12 mouse cellular contexts compared by ENCODE assay signal in the genomic region with DNA sequence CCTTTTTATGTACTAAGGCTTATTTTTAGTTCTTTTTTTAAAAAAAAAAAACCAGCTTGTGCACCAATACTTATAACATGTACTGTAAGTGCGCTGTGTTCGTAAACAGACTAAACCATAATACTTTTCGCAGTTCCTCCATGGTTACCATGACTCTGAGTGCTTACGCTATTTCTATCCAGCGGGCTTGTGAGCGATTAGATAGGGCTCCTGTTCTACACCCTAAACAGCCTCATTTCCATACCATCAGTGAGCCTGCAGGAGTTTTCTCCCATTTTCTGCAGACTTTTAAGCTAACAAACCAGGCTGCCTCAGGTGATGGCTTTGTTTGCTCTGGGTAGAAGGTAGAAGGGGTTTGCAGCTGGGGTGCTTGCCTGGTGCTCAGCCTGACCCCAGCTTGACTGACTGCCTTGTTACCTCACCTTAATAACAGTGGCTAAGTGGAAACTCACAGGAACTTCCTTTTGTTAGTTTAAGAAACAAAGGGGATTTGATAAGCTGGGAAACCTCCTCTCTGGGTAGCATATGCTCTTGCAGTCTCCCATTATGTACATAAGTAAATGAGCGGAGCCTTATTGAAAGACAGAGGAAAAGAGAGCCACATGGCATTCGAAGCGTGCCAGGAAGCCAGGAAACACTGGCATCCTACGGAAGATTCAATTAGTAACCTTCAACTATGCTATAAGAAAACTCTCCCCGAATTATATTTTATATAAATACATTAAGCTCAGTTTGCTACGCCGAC.
DNase-seq lines count a peak whose midpoint lies in the region; ATAC-seq and TF ChIP-seq lines count a peak whose summit lies in the region.
"Had no signal": no experiment of that assay in that cellular context is flagged by ENCODE, and none has a peak within 500 bp of the region (broad histone marks: within the 10 kb centered on the region; RNA-seq: fewer than 3 reads in every experiment).

No protein-coding gene starts in this region.

- no peaks in the 10 kb centered on the region for H3K9me3 ChIP-seq in forebrain, embryonic 10.5 days
- H3K9me3 ChIP-seq in forebrain, embryonic 11.5 days (ENCODE audit: control insufficient read depth, low read length): no peaks in the 10 kb centered on the region
- H3K9me3 ChIP-seq in lung, embryonic 14.5 days (ENCODE audit: low read depth, low read length): no peaks in the 10 kb centered on the region
- H3K9me3 ChIP-seq in hindbrain, embryonic 12.5 days (replicated peaks): no peaks in the 10 kb centered on the region
- no peaks in the 10 kb centered on the region for H3K9me3 ChIP-seq in midbrain, embryonic 15.5 days
- H3K9me3 ChIP-seq: limb, embryonic 12.5 days had no signal

- no peak for ATAC-seq in forebrain, embryonic 11.5 days (replicated peaks; ENCODE audit: low FRiP score)
- no peak for ATAC-seq in lung, embryonic 14.5 days (ENCODE audit: insufficient read depth)
- ATAC-seq in hindbrain, embryonic 12.5 days (ENCODE audit: low FRiP score): peak; percentile 35; the same call in 1 of the 2 replicates
- no peak; the same call in 1 of the 2 replicates for ATAC-seq in midbrain, embryonic 15.5 days (replicated peaks)
- ATAC-seq: activated CD4-positive, CD25-positive, alpha-beta regulatory T cell, adult 4 months had no signal

- no peak overlapping the region for H3K9ac ChIP-seq in forebrain, embryonic 11.5 days (ENCODE audit: low read length)
- no peak overlapping the region for H3K9ac ChIP-seq in lung, embryonic 14.5 days
- no peak overlapping the region for H3K9ac ChIP-seq in hindbrain, embryonic 12.5 days
- no peak overlapping the region for H3K9ac ChIP-seq in midbrain, embryonic 15.5 days
- H3K9ac ChIP-seq: limb, embryonic 12.5 days had no signal

- WGBS in forebrain, embryonic 10.5 days: 77% methylated on average over 13 of the region's 13 CpGs
- WGBS in forebrain, embryonic 11.5 days: 71% methylated on average over 13 of the region's 13 CpGs
- WGBS in lung, embryonic 14.5 days: 49% methylated on average over 13 of the region's 13 CpGs
- WGBS in hindbrain, embryonic 12.5 days: 62% methylated on average over 13 of the region's 13 CpGs
- 53% methylated on average over 13 of the region's 13 CpGs for WGBS in midbrain, embryonic 15.5 days

- H3K4me1 ChIP-seq in forebrain, embryonic 10.5 days: peaks cover 47% of the 10 kb centered on the region
- H3K4me1 ChIP-seq in forebrain, embryonic 11.5 days (replicated peaks; ENCODE audit: control insufficient read depth, insufficient read depth, low read length): peaks cover 8% of the 10 kb centered on the region; the same call in 1 of the 2 replicates
- H3K4me1 ChIP-seq in lung, embryonic 14.5 days (ENCODE audit: insufficient read depth): peaks cover 14% of the 10 kb centered on the region
- H3K4me1 ChIP-seq in hindbrain, embryonic 12.5 days: peaks cover 24% of the 10 kb centered on the region
- H3K4me1 ChIP-seq in midbrain, embryonic 15.5 days: peaks cover 34% of the 10 kb centered on the region

- H3K4me3 ChIP-seq in forebrain, embryonic 10.5 days: no peak overlapping the region
- no peak overlapping the region for H3K4me3 ChIP-seq in forebrain, embryonic 11.5 days (ENCODE audit: low read depth, low read length)
- H3K4me3 ChIP-seq in lung, embryonic 14.5 days (ENCODE audit: low read depth, low read length): no peak overlapping the region
- no peak overlapping the region for H3K4me3 ChIP-seq in hindbrain, embryonic 12.5 days
- no peak overlapping the region for H3K4me3 ChIP-seq in midbrain, embryonic 15.5 days
- H3K4me3 ChIP-seq: limb, embryonic 12.5 days had no signal

- no peak for TF ChIP-seq CTCF in lung, embryonic 14.5 days (IDR thresholded peaks at IDR 0.05; ENCODE audit: low read depth)

- H3K27ac ChIP-seq in forebrain, embryonic 10.5 days: 0 out of 2 replicates have a peak overlapping the region, but pooled peaks have one; percentile 1
- H3K27ac ChIP-seq in forebrain, embryonic 11.5 days (ENCODE audit: low read depth, low read length): no peak overlapping the region
- peak overlapping the region; percentile 5; the same call in 1 of the 2 replicates for H3K27ac ChIP-seq in lung, embryonic 14.5 days (ENCODE audit: low read depth)
- H3K27ac ChIP-seq in hindbrain, embryonic 12.5 days: 0 out of 2 replicates have a peak overlapping the region, but pooled peaks have one; percentile 40
- H3K27ac ChIP-seq in midbrain, embryonic 15.5 days: peak overlapping the region; percentile 75
- H3K27ac ChIP-seq: limb, embryonic 12.5 days; macrophage had no signal

- no peaks in the 10 kb centered on the region for H3K36me3 ChIP-seq in forebrain, embryonic 10.5 days (replicated peaks)
- H3K36me3 ChIP-seq in forebrain, embryonic 11.5 days (ENCODE audit: control insufficient read depth, insufficient read depth, low read length): no peaks in the 10 kb centered on the region
- H3K36me3 ChIP-seq in lung, embryonic 14.5 days (ENCODE audit: insufficient read depth): no peaks in the 10 kb centered on the region
- H3K36me3 ChIP-seq in hindbrain, embryonic 12.5 days: no peaks in the 10 kb centered on the region
- no peaks in the 10 kb centered on the region for H3K36me3 ChIP-seq in midbrain, embryonic 15.5 days (replicated peaks)
- H3K36me3 ChIP-seq: limb, embryonic 12.5 days had no signal

- DNase-seq in forebrain, embryonic 10.5 days (ENCODE audit: extremely low spot score, low spot score): no peak
- no peak for DNase-seq in forebrain, embryonic 11.5 days (ENCODE audit: low spot score)
- peak; percentile 32 for DNase-seq in lung, embryonic 14.5 days
- DNase-seq in lung, postnatal 14 days: no peak
- no peak for DNase-seq in ovary, adult 18-20 months (ENCODE audit: low spot score)
- DNase-seq in gastrocnemius, postnatal 25 days: no peak
- DNase-seq: thymus, postnatal 36 days had no signal

- no peak overlapping the region for H3K4me2 ChIP-seq in forebrain, embryonic 11.5 days (ENCODE audit: low read depth, low read length, severe bottlenecking)
- no peak overlapping the region for H3K4me2 ChIP-seq in lung, embryonic 14.5 days
- no peak overlapping the region for H3K4me2 ChIP-seq in hindbrain, embryonic 12.5 days (replicated peaks)
- peak overlapping the region; percentile 21; the same call in 1 of the 2 replicates for H3K4me2 ChIP-seq in midbrain, embryonic 15.5 days
- H3K4me2 ChIP-seq: limb, embryonic 12.5 days had no signal

- H3K27me3 ChIP-seq in forebrain, embryonic 10.5 days (ENCODE audit: poor library complexity, severe bottlenecking): peaks cover 5% of the 10 kb centered on the region; the same call in 1 of the 2 replicates
- H3K27me3 ChIP-seq in forebrain, embryonic 11.5 days (ENCODE audit: control insufficient read depth, insufficient read depth, low read length): no peaks in the 10 kb centered on the region
- H3K27me3 ChIP-seq in lung, embryonic 14.5 days (ENCODE audit: insufficient read depth, low read length): no peaks in the 10 kb centered on the region
- peaks cover 15% of the 10 kb centered on the region for H3K27me3 ChIP-seq in hindbrain, embryonic 12.5 days
- no peaks in the 10 kb centered on the region for H3K27me3 ChIP-seq in midbrain, embryonic 15.5 days (replicated peaks)
- H3K27me3 ChIP-seq: limb, embryonic 12.5 days had no signal
